Mouse (Mus musculus) cortical plate, adult 2 months (tissue): ENCODE results near the gene Mycn.

Experiments used
- CTCF ChIP-seq: fragments of 200-500 bp; IDR thresholded peaks from 2 replicates; pipeline ENCODE4 v1.5.1; 2011; ENCODE audit warnings: mild to moderate bottlenecking, control low read depth, low read length; ENCODE audit not compliant: insufficient read depth; ENCODE audit errors: extremely low read depth
- POLR2A ChIP-seq: fragments of 200-500 bp; IDR thresholded peaks from 2 replicates; pipeline ENCODE4 v1.6.1; 2011; ENCODE audit warnings: mild to moderate bottlenecking, low read length, control low read depth; ENCODE audit not compliant: insufficient read depth; ENCODE audit errors: extremely low read depth

DNA sequence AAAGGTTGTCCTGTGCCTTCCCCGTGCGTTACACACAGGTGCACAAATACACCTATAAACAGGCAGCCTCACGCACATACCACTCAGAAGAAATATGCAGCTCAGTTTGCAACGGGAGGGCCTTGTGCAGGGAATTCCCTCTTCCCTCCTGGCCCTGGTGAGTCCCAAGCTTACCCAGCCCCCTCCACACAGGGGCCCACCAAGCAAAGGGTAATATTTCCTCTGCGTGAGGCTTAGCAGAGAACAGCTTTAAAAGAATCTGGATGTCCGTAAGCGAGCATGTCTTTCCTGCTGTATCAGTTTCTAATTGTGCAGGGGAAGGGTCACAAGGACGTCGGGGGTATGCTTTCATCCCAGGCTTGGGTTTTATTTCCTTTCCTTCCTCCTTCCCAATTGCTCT, 25.4 kb downstream of the Mycn start:
- no peak for TF ChIP-seq POLR2A
- no peak for TF ChIP-seq CTCF
